Mouse (Mus musculus): ENCODE measurements at regions not wholly inside any gene's neighbourhood (a gene's known extent, or its start where the extent isn't known, plus 50 kb on each side); places are given as distances from the start of the nearest gene placed in this dataset.

DNA sequence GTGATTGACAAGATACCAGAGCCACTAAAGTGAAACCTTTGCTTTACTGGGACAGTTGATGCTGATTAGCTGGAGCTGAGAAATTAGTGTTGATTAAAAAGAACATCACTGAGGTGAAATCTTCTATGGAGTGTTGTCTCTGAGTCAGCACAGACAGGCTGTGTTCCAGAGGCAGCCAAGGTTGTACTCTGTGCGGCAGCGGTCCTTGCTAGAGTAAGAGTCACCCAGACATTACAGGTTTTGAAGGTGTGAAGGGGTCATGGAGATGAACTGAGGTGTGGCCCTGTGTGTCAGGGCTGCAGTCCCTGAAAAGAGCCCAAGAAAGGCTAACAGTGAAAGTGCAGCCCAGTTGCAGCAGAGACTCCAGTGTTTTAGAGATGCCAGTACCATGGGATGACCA lies 59.1 kb upstream of the Ywhaq start:
- 80% methylated on average over 2 of the region's 2 CpGs for WGBS
- Histone ChIP-seq H3K9me3 (no peaks in the 10 kb centered on the region), H3K27ac (no peak overlapping the region), H3K4me1 (no peaks in the 10 kb centered on the region), H3K4me2 (replicated peaks) (no peak overlapping the region), H3K4me3 (no peak overlapping the region), H3K36me3 (no peaks in the 10 kb centered on the region), H3K9ac (no peak overlapping the region), H3K27me3 (no peaks in the 10 kb centered on the region)
- ATAC-seq (ENCODE audit: low FRiP score, low read depth) = no peak

- H3K4me2 ChIP-seq (replicated peaks) = no peak overlapping the region
- no peak overlapping the region for H3K4me3 ChIP-seq
- WGBS = 87% methylated on average over 6 of the region's 6 CpGs
- H3K9ac ChIP-seq = no peak overlapping the region
- no peaks in the 10 kb centered on the region for H3K36me3 ChIP-seq
- no peak for ATAC-seq (ENCODE audit: low FRiP score, low read depth)
- H3K9me3 ChIP-seq = no peaks in the 10 kb centered on the region
- no peak overlapping the region for H3K27ac ChIP-seq
- H3K4me1 ChIP-seq = no peaks in the 10 kb centered on the region
- no peaks in the 10 kb centered on the region for H3K27me3 ChIP-seq
Measured at GRCm38 (mm10) chr12:21472951-21473710, 55.7 kb upstream of the Ywhaq start.

DNA sequence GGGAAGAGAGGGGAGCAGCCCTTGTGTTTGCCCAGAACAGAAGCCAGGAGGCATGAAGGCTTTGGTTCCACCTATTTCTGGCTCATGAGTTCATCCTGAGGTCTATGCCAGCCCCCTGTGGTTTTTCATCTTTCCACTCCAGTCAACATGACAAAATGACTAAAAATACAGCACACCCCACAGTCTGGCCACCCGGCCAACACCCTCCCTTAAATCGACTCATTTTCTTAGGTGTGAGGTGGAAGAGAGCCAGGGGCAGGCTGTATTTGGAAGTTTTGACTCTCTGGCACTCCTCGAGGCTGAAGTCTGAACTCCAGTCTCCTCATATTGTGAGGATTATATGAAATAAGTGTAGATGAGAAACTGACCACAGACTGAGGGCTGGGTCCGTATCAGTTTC lies 55.0 kb upstream of the Ywhaq start:
- 47% methylated on average over 4 of the region's 4 CpGs for WGBS
- Histone ChIP-seq H3K4me3 (no peak overlapping the region), H3K9me3 (no peaks in the 10 kb centered on the region), H3K36me3 (no peaks in the 10 kb centered on the region), H3K27me3 (no peaks in the 10 kb centered on the region), H3K9ac (no peak overlapping the region), H3K4me2 (replicated peaks) (no peak overlapping the region), H3K4me1 (no peaks in the 10 kb centered on the region), H3K27ac (no peak overlapping the region)
- peak; percentile 73; the same call in 1 of the 2 replicates for ATAC-seq (ENCODE audit: low FRiP score, low read depth)

GRCm38 (mm10) chr12:21471986-21472385 lies 54.5 kb upstream of the Ywhaq start:
- Histone ChIP-seq H3K4me2 (replicated peaks) (no peak overlapping the region), H3K4me3 (no peak overlapping the region), H3K27ac (no peak overlapping the region), H3K4me1 (no peaks in the 10 kb centered on the region), H3K36me3 (no peaks in the 10 kb centered on the region), H3K9me3 (no peaks in the 10 kb centered on the region), H3K27me3 (no peaks in the 10 kb centered on the region), H3K9ac (no peak overlapping the region)
- 73% methylated on average over 7 of the region's 7 CpGs for WGBS
- ATAC-seq (ENCODE audit: low FRiP score, low read depth) = no peak

GRCm38 (mm10) chr12:21470286-21470685 lies 52.8 kb upstream of the Ywhaq start:
- Histone ChIP-seq H3K27me3 (no peaks in the 10 kb centered on the region), H3K4me3 (no peak overlapping the region), H3K9me3 (no peaks in the 10 kb centered on the region), H3K27ac (no peak overlapping the region), H3K9ac (no peak overlapping the region), H3K4me1 (no peaks in the 10 kb centered on the region), H3K36me3 (no peaks in the 10 kb centered on the region), H3K4me2 (replicated peaks) (no peak overlapping the region)
- ATAC-seq (ENCODE audit: low FRiP score, low read depth) = no peak
- 91% methylated on average over 3 of the region's 3 CpGs for WGBS
